Mouse (Mus musculus) liver, embryonic 14.5 days (tissue): Measurements from ENCODE around the gene Hist1h2bc.

Experiments
- CTCF ChIP-seq: IDR thresholded peaks from 2 replicates; pipeline ENCODE4 v1.5.1; 2016; ENCODE audit warnings: antibody characterized with exemption, low read depth, control low read depth
- EP300 ChIP-seq: IDR thresholded peaks from 2 replicates; pipeline ENCODE4 v1.6.1; 2016; ENCODE audit warnings: antibody characterized with exemption, low read depth

DNA sequence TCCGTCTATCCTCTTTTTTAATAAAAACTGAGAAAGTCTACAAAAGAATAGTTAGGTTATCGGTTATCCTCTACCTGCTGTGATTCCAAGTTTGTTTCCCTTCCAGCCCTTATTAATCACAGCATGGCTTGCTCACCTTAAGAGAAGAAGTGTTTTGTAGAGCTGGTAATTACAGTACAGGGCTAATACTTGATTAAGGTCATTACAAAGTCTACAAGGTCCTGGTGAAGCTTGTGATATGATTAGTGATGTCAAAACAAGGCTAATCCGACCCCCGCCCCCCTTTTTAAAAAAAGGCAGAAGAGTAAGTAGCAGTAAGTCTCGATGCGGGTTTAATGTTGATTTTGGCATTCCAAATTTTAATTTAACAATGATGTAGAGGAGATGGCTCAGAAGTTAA, 15.0 kb downstream of the Hist1h2bc start:
- TF ChIP-seq CTCF (no peak), EP300 (no peak)
